Mouse (Mus musculus): ENCODE data around the gene Hist1h2bk.

DNA sequence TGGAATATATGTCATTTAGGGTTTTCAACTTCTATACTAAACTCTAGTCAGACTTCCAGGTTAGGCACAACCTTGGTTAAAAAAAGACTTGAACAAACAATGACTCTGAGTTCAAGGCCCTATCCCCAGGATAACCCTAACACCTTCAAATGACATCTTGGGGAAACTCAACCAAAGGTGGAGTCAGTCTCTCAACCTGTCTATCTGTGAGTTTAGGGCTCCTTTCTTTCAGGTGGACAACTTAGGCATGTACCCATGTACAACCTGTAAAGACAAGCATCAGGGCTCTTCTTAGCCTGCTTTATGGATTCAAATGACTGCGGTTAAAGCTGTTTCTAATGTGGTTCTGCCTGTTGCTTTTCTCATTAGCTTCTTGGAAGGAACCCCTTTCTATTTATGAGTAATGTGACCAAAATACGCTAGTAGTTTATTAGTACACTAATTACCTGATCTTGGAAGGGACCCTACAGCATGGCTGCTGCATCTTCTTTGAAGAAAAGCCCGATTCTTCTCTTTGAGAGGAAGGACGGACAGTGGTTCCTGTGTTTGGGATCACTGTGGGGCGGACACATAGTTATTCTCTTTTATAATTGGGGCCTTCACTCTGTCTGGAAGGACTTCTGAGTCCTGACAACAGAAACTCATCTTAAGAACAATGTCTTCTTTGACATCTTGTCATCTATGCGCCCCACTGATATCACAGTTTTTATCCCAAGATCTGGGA, 8.9 kb downstream of the Hist1h2bk start:
- TF ChIP-seq CTCF (IDR thresholded peaks at IDR 0.05; ENCODE audit: low read depth, low read length) (no peak), POLR2AphosphoS5 (IDR thresholded peaks at IDR 0.05; ENCODE audit: insufficient replicate concordance, low read depth, low read length) (peak; percentile 91; the same call in 1 of the 2 replicates), TAL1 (conservative IDR thresholded peaks at IDR 0.05; ENCODE audit: low read depth, low read length) (no peak)
